Mouse (Mus musculus) heart, adult 2 months (tissue): Measurements from ENCODE around the gene Asxl1.

ENCODE experiments used
- CTCF ChIP-seq: fragments of 200-600 bp; IDR thresholded peaks from 2 replicates; pipeline ENCODE4 v1.8.1; 2022; ENCODE audit warnings: antibody characterized with exemption, mild to moderate bottlenecking, moderate library complexity
- EP300 ChIP-seq: fragments of 200-500 bp; IDR thresholded peaks from 2 replicates; pipeline ENCODE4 v1.6.1; 2011; ENCODE audit warnings: low read depth, low read length, control low read depth; ENCODE audit not compliant: insufficient read depth
- POLR2A ChIP-seq: fragments of 200-500 bp; IDR thresholded peaks from 2 replicates; pipeline ENCODE4 v1.6.1; 2011; ENCODE audit warnings: mild to moderate bottlenecking, low read depth, low read length, control low read depth; ENCODE audit not compliant: insufficient read depth

- TF ChIP-seq CTCF: no peak
- TF ChIP-seq POLR2A: no peak
- TF ChIP-seq EP300: no peak
These were observed 27.2 kb upstream of the Asxl1 start for GRCm38 (mm10) chr2:153318408-153318807.
